Mouse (Mus musculus): ENCODE data around the gene Csnk1e. TPM values are rescaled to one million over a fixed set of nuclear protein-coding genes. Genes with fewer than 3 reads are reported as not detected.
A peak's percentile ranks its signal among the peaks of the same experiment; 100 is the strongest.

Gene Csnk1e
- polyA plus RNA-seq, 1 experiment from 2014 or later: 34.5 TPM

DNA sequence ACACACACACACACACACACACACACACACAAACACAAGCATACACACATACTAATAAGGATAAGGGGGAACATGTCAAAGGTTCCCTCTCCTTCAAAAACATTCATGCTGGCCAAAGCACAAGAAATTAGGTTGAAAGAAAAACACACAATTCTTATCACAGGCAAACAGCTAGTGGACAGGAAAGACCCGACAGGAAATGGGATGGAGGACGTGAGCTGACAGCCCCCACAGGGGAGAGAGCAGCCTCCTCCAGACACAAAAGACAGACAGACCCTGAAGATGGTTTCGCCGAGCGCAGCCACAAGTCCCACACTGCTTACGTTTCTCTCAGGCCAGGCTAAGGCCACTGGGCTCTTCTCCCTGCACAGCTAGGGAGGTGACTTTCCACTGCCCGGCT, 23.4 kb downstream of the Csnk1e start:
- Histone ChIP-seq H3K9ac (ENCODE audit: low read length) (no peak overlapping the region), H3K9me3 (replicated peaks; ENCODE audit: control insufficient read depth, low read length) (no peaks in the 10 kb centered on the region), H3K4me2 (ENCODE audit: low read depth, low read length) (no peak overlapping the region), H3K36me3 (ENCODE audit: control insufficient read depth, insufficient read depth, low read length) (peaks cover 7% of the 10 kb centered on the region; the same call in 1 of the 2 replicates), H3K4me3 (replicated peaks; ENCODE audit: low read length) (no peak overlapping the region), H3K27ac (ENCODE audit: low read length) (peak overlapping the region; percentile 74), H3K27me3 (ENCODE audit: control insufficient read depth, insufficient read depth, low read length) (no peaks in the 10 kb centered on the region), H3K4me1 (ENCODE audit: control insufficient read depth, insufficient read depth, low read length) (peaks cover 27% of the 10 kb centered on the region)
- ATAC-seq (ENCODE audit: insufficient read depth, low FRiP score): no peak
- WGBS: 54% methylated on average over 7 of the region's 7 CpGs

DNA sequence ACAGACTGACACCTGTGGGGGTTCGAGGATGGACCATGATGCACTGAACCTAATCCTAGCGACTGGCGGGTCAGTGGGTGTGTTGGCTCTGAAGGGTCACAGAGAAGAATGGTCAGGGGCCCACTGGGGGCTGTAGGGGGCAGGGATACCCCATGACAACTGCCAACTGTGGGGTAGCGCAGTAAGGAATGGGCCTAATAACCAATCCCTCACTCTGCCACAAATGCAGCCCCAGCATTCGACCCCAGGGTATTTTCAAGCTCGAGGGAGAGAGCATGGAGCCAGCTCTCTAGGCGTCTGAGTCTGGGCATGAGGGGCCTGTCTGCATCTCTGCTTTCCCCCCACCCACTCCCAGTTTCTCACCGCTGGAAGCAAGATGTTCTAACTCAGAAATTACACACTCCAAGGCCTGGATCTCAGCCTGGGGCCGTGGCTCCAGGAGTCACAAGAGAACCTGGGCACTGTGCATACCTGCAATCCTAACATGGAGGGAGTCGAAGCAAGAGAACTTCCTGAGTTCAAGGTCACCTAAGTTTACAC, 24.8 kb downstream of the Csnk1e start:
- 0 out of 2 replicates have a peak, but pooled peaks cover 7% of the 10 kb centered on the region for H3K36me3 ChIP-seq (ENCODE audit: control insufficient read depth, insufficient read depth, low read length)
- H3K27ac ChIP-seq (ENCODE audit: low read length): no peak overlapping the region
- no peak for ATAC-seq (ENCODE audit: insufficient read depth, low FRiP score)
- peaks cover 17% of the 10 kb centered on the region for H3K4me1 ChIP-seq (ENCODE audit: control insufficient read depth, insufficient read depth, low read length)
- H3K27me3 ChIP-seq (ENCODE audit: control insufficient read depth, insufficient read depth, low read length): no peaks in the 10 kb centered on the region
- no peak overlapping the region for H3K4me3 ChIP-seq (replicated peaks; ENCODE audit: low read length)
- no peak overlapping the region for H3K4me2 ChIP-seq (ENCODE audit: low read depth, low read length)
- H3K9ac ChIP-seq (ENCODE audit: low read length): no peak overlapping the region
- H3K9me3 ChIP-seq (replicated peaks; ENCODE audit: control insufficient read depth, low read length): no peaks in the 10 kb centered on the region
- WGBS: 77% methylated on average over 10 of the region's 10 CpGs

DNA sequence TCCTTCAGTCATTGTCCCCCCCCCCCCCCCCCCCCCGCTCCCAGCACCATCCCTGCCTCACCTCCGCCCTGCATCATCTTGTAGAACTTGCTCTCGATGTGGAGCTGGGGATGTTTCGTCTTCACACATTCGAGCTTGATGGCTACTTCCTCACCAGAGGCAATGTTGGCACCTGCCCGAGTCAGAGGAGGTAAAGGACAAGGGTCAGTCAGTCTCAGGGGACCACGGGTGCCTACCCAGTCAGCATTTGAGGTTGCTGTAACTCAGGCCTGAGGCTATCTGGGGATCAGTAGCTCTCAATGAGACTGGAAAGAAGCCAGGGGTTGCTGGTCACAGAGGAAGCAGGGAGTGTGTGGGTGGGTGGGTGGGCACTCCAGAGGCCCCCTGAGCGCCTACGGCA, 25.4 kb downstream of the Csnk1e start:
- H3K4me2 ChIP-seq (ENCODE audit: low read depth, low read length): no peak overlapping the region
- H3K9me3 ChIP-seq (replicated peaks; ENCODE audit: control insufficient read depth, low read length): no peaks in the 10 kb centered on the region
- no peaks in the 10 kb centered on the region for H3K27me3 ChIP-seq (ENCODE audit: control insufficient read depth, insufficient read depth, low read length)
- 84% methylated on average over 8 of the region's 9 CpGs for WGBS
- H3K9ac ChIP-seq (ENCODE audit: low read length): no peak overlapping the region
- H3K27ac ChIP-seq (ENCODE audit: low read length): no peak overlapping the region
- 0 out of 2 replicates have a peak, but pooled peaks cover 7% of the 10 kb centered on the region for H3K36me3 ChIP-seq (ENCODE audit: control insufficient read depth, insufficient read depth, low read length)
- H3K4me3 ChIP-seq (replicated peaks; ENCODE audit: low read length): no peak overlapping the region
- ATAC-seq (ENCODE audit: insufficient read depth, low FRiP score): no peak
- peaks cover 11% of the 10 kb centered on the region; the same call in 1 of the 2 replicates for H3K4me1 ChIP-seq (ENCODE audit: control insufficient read depth, insufficient read depth, low read length)

DNA sequence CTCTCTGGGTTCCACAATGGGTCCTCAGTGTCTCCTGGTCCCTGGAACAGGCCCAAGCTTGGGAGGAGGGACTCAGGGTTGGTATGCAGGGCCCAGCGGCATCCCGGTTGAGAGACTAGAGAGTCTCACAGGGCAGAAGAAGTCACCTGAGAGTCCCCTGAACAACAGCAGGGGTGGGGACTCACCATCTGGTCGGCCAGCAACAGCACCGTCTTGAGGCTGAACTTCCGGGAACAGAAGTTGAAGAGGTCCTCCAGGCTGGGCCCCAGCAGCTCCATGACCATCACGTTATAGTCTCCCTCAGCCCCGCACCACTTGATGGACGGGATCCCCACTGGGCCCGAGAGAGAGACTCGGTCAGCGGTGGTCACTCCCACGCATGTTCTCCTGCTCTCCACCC, 25.8 kb downstream of the Csnk1e start:
- H3K9me3 ChIP-seq (replicated peaks; ENCODE audit: control insufficient read depth, low read length): no peaks in the 10 kb centered on the region
- no peak overlapping the region for H3K27ac ChIP-seq (ENCODE audit: low read length)
- ATAC-seq (ENCODE audit: insufficient read depth, low FRiP score): no peak
- peaks cover 11% of the 10 kb centered on the region; the same call in 1 of the 2 replicates for H3K36me3 ChIP-seq (ENCODE audit: control insufficient read depth, insufficient read depth, low read length)
- no peak overlapping the region for H3K4me3 ChIP-seq (replicated peaks; ENCODE audit: low read length)
- H3K4me1 ChIP-seq (ENCODE audit: control insufficient read depth, insufficient read depth, low read length): peaks cover 11% of the 10 kb centered on the region; the same call in 1 of the 2 replicates
- no peak overlapping the region for H3K4me2 ChIP-seq (ENCODE audit: low read depth, low read length)
- H3K9ac ChIP-seq (ENCODE audit: low read length): no peak overlapping the region
- 87% methylated on average over 12 of the region's 12 CpGs for WGBS
- H3K27me3 ChIP-seq (ENCODE audit: control insufficient read depth, insufficient read depth, low read length): no peaks in the 10 kb centered on the region

DNA sequence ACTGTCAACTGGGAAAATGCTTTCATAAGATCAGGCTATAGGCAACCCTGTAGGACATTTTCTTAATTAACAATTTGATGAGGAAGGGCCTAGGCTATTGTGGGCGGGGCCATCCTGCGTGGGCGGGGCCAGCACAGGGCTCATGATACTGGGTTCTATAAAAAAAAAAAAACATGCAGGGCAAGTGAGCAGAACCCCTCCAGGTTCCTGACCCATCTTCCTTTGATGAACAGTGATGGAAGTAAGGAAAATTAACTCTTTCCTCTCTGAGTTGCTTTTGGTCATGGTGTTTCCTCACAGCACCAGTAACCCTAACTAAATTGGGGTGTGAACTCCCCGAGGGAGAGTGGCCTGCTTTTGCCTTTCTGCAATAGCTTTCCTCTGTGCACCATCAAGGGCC, 26.8 kb downstream of the Csnk1e start:
- no peak overlapping the region for H3K4me2 ChIP-seq (ENCODE audit: low read depth, low read length)
- no peaks in the 10 kb centered on the region for H3K27me3 ChIP-seq (ENCODE audit: control insufficient read depth, insufficient read depth, low read length)
- peaks cover 11% of the 10 kb centered on the region; the same call in 1 of the 2 replicates for H3K4me1 ChIP-seq (ENCODE audit: control insufficient read depth, insufficient read depth, low read length)
- H3K9me3 ChIP-seq (replicated peaks; ENCODE audit: control insufficient read depth, low read length): no peaks in the 10 kb centered on the region
- H3K4me3 ChIP-seq (replicated peaks; ENCODE audit: low read length): no peak overlapping the region
- H3K36me3 ChIP-seq (ENCODE audit: control insufficient read depth, insufficient read depth, low read length): peaks cover 18% of the 10 kb centered on the region
- ATAC-seq (ENCODE audit: insufficient read depth, low FRiP score): no peak
- no peak overlapping the region for H3K27ac ChIP-seq (ENCODE audit: low read length)
- 74% methylated on average over 4 of the region's 4 CpGs for WGBS
- no peak overlapping the region for H3K9ac ChIP-seq (ENCODE audit: low read length)

DNA sequence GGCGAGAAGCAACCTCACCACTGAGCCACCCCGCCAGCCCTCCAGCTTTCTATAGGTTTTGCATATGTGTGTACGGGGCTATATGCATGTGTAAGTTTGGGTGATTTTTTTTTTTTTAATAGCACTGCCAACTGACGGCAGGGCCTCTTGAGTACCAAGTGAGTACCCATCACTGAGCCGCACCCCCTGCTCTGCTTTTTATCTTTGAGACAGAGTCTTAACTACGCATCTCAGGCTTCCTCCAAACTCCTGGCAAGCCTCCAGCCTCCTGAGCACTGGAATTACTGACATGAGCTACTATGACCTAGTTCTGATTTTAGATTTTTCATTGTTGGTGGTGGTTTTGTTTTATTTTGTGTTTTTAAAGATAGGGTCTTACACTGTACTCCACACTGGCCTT, 27.9 kb downstream of the Csnk1e start:
- no peak for ATAC-seq (ENCODE audit: insufficient read depth, low FRiP score)
- Histone ChIP-seq H3K4me2 (ENCODE audit: low read depth, low read length) (no peak overlapping the region), H3K27ac (ENCODE audit: low read length) (no peak overlapping the region), H3K36me3 (ENCODE audit: control insufficient read depth, insufficient read depth, low read length) (peaks cover 20% of the 10 kb centered on the region), H3K4me3 (replicated peaks; ENCODE audit: low read length) (no peak overlapping the region), H3K4me1 (ENCODE audit: control insufficient read depth, insufficient read depth, low read length) (0 out of 2 replicates have a peak, but pooled peaks cover 6% of the 10 kb centered on the region), H3K9ac (ENCODE audit: low read length) (no peak overlapping the region), H3K27me3 (ENCODE audit: control insufficient read depth, insufficient read depth, low read length) (no peaks in the 10 kb centered on the region), H3K9me3 (replicated peaks; ENCODE audit: control insufficient read depth, low read length) (no peaks in the 10 kb centered on the region)
- 76% methylated on average over 6 of the region's 6 CpGs for WGBS

DNA sequence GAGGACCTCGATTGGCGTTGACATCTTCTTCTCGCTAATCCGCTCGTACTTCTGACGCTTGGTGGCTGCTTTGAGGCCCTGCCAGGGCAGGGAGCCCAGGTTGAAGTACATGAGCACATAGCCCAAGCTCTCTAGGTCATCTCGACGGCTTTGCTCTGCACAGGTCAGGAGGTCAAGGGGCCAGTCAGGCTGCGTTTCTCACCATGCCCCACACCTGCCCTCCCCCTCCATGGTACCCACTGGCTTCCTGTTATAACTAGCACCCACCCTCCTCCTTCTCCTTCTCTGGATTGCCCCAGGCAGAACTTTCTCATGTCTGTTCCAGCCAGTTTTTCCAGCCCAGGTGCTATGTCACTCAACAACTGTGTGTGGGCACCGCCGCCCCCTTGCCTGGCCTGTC, 29.9 kb downstream of the Csnk1e start:
- Histone ChIP-seq H3K27me3 (ENCODE audit: control insufficient read depth, insufficient read depth, low read length) (no peaks in the 10 kb centered on the region), H3K9ac (ENCODE audit: low read length) (no peak overlapping the region), H3K4me2 (ENCODE audit: low read depth, low read length) (no peak overlapping the region), H3K9me3 (replicated peaks; ENCODE audit: control insufficient read depth, low read length) (no peaks in the 10 kb centered on the region), H3K4me3 (replicated peaks; ENCODE audit: low read length) (no peak overlapping the region), H3K36me3 (ENCODE audit: control insufficient read depth, insufficient read depth, low read length) (peaks cover 24% of the 10 kb centered on the region), H3K27ac (ENCODE audit: low read length) (no peak overlapping the region), H3K4me1 (ENCODE audit: control insufficient read depth, insufficient read depth, low read length) (no peaks in the 10 kb centered on the region)
- 72% methylated on average over 11 of the region's 11 CpGs for WGBS
- no peak for ATAC-seq (ENCODE audit: insufficient read depth, low FRiP score)

DNA sequence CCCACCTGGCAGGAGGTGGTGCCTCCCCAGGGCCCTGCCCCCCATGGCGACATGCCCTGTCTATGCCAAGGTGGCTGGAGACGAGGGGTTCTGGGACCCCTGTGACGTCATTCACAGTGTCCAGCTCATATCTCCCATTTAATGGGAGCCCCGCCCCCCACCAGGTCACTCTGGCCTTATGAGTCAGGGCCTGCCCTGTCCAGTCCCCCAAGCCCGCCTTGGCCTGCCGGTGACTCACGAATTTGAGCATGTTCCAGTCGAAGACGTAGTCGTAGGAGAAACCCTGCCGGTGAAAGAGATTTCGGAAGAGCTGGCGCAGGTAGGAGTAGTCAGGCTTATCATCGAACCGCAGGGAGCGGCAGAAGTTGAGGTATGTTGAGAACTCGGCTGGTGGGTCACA, 30.8 kb downstream of the Csnk1e start:
- ATAC-seq (ENCODE audit: insufficient read depth, low FRiP score): no peak
- H3K36me3 ChIP-seq (ENCODE audit: control insufficient read depth, insufficient read depth, low read length): peaks cover 24% of the 10 kb centered on the region

DNA sequence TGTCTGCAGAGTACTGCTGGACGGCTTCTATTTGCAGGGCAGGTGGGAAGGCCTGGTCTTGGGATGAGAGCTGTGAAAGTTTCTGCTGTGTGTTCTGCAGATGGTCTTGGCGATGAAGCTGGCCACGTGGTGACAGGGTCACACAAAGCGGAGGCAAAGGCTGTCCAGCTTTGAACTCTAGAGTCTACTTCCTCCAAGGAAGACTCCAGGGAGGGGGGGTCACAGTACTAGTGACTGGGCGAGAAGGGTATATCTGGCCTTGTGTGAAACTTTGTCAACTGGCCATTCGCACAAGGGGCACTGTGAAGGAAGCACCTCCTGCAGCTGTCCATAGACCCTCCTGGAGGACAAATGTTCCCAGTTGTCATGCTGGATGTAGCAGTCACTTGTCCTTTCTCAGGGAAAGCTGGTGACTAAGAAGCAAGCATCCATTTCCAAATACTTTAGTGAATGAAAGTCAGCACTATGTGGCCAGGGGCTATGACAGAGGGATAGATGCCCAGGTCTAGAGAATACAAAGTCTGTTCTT, 32.6 kb downstream of the Csnk1e start:
- no peak for ATAC-seq (ENCODE audit: insufficient read depth, low FRiP score)
- Histone ChIP-seq H3K27me3 (ENCODE audit: control insufficient read depth, insufficient read depth, low read length) (no peaks in the 10 kb centered on the region), H3K27ac (ENCODE audit: low read length) (no peak overlapping the region), H3K4me1 (ENCODE audit: control insufficient read depth, insufficient read depth, low read length) (no peaks in the 10 kb centered on the region), H3K9me3 (replicated peaks; ENCODE audit: control insufficient read depth, low read length) (no peaks in the 10 kb centered on the region), H3K4me2 (ENCODE audit: low read depth, low read length) (no peak overlapping the region), H3K4me3 (replicated peaks; ENCODE audit: low read length) (no peak overlapping the region), H3K36me3 (ENCODE audit: control insufficient read depth, insufficient read depth, low read length) (peaks cover 26% of the 10 kb centered on the region), H3K9ac (ENCODE audit: low read length) (no peak overlapping the region)
- WGBS: 87% methylated on average over 6 of the region's 6 CpGs

More for the DNA sequence above, 30.8 kb downstream of the Csnk1e start:
- no peak overlapping the region for H3K4me3 ChIP-seq (replicated peaks; ENCODE audit: low read length)
- no peaks in the 10 kb centered on the region for H3K27me3 ChIP-seq (ENCODE audit: control insufficient read depth, insufficient read depth, low read length)
- H3K27ac ChIP-seq (ENCODE audit: low read length): no peak overlapping the region
- no peaks in the 10 kb centered on the region for H3K9me3 ChIP-seq (replicated peaks; ENCODE audit: control insufficient read depth, low read length)
- no peak overlapping the region for H3K4me2 ChIP-seq (ENCODE audit: low read depth, low read length)
- H3K9ac ChIP-seq (ENCODE audit: low read length): no peak overlapping the region
- 89% methylated on average over 17 of the region's 17 CpGs for WGBS
- no peaks in the 10 kb centered on the region for H3K4me1 ChIP-seq (ENCODE audit: control insufficient read depth, insufficient read depth, low read length)
